Mouse (Mus musculus): ENCODE data around the gene A2m. TPM values are rescaled to one million over a fixed set of nuclear protein-coding genes. Genes with fewer than 3 reads are reported as not detected.

The A2m gene
- polyA plus RNA-seq (2011; ENCODE audit: insufficient read length, low read depth, missing spikeins), result 1.1 TPM in 1 of 2 replicates, not detected in the other

- H3K4me3 ChIP-seq (ENCODE audit: insufficient read depth, low read length), result no peak within 1 kb of the TSS
- TF ChIP-seq POLR2A (IDR thresholded peaks at IDR 0.05; ENCODE audit: low read depth, low read length) (no peak), CTCF (IDR thresholded peaks at IDR 0.05; ENCODE audit: borderline replicate concordance, insufficient read depth, low read length) (no peak)
- no peak within 1 kb of the TSS for H3K27ac ChIP-seq (ENCODE audit: insufficient read depth, low read length)
- no peaks in the 10 kb centered on the region for H3K4me1 ChIP-seq (ENCODE audit: control insufficient read depth, insufficient read depth, low read length)
Measured at GRCm38 (mm10) chr6:121635076-121635475, at the start of gene A2m. TSS of gene A2m (plus strand) at chr6:121635376.

- Histone ChIP-seq H3K27ac (ENCODE audit: insufficient read depth, low read length) (no peak overlapping the region), H3K4me1 (ENCODE audit: control insufficient read depth, insufficient read depth, low read length) (no peaks in the 10 kb centered on the region), H3K4me3 (ENCODE audit: insufficient read depth, low read length) (no peak overlapping the region)
- no peak for TF ChIP-seq POLR2A (IDR thresholded peaks at IDR 0.05; ENCODE audit: low read depth, low read length)
- TF ChIP-seq CTCF (IDR thresholded peaks at IDR 0.05; ENCODE audit: borderline replicate concordance, insufficient read depth, low read length), result no peak
Measured at GRCm38 (mm10) chr6:121590131-121590530, 45.0 kb upstream of the A2m start.

GRCm38 (mm10) chr6:121600927-121601326 lies 34.2 kb upstream of the A2m start:
- TF ChIP-seq CTCF (IDR thresholded peaks at IDR 0.05; ENCODE audit: borderline replicate concordance, insufficient read depth, low read length) (no peak), POLR2A (IDR thresholded peaks at IDR 0.05; ENCODE audit: low read depth, low read length) (no peak)

GRCm38 (mm10) chr6:121607861-121608260 lies 27.3 kb upstream of the A2m start:
- no peak for TF ChIP-seq CTCF (IDR thresholded peaks at IDR 0.05; ENCODE audit: borderline replicate concordance, insufficient read depth, low read length)
- Histone ChIP-seq H3K4me1 (ENCODE audit: control insufficient read depth, insufficient read depth, low read length) (no peaks in the 10 kb centered on the region), H3K4me3 (ENCODE audit: insufficient read depth, low read length) (no peak overlapping the region), H3K27ac (ENCODE audit: insufficient read depth, low read length) (no peak overlapping the region)

More at GRCm38 (mm10) chr6:121600927-121601326, 34.2 kb upstream of the A2m start:
- Histone ChIP-seq H3K4me3 (ENCODE audit: insufficient read depth, low read length) (no peak overlapping the region), H3K27ac (ENCODE audit: insufficient read depth, low read length) (no peak overlapping the region), H3K4me1 (ENCODE audit: control insufficient read depth, insufficient read depth, low read length) (no peaks in the 10 kb centered on the region)

- H3K27ac ChIP-seq (ENCODE audit: insufficient read depth, low read length), result no peak overlapping the region
Measured at GRCm38 (mm10) chr6:121611796-121612195, 23.4 kb upstream of the A2m start.

GRCm38 (mm10) chr6:121617476-121617875 lies 17.7 kb upstream of the A2m start:
- Histone ChIP-seq H3K4me1 (ENCODE audit: control insufficient read depth, insufficient read depth, low read length) (no peaks in the 10 kb centered on the region), H3K27ac (ENCODE audit: insufficient read depth, low read length) (no peak overlapping the region)

More at GRCm38 (mm10) chr6:121611796-121612195, 23.4 kb upstream of the A2m start:
- H3K4me1 ChIP-seq (ENCODE audit: control insufficient read depth, insufficient read depth, low read length), result no peaks in the 10 kb centered on the region
- no peak overlapping the region for H3K4me3 ChIP-seq (ENCODE audit: insufficient read depth, low read length)
- no peak for TF ChIP-seq CTCF (IDR thresholded peaks at IDR 0.05; ENCODE audit: borderline replicate concordance, insufficient read depth, low read length)
- no peak for TF ChIP-seq POLR2A (IDR thresholded peaks at IDR 0.05; ENCODE audit: low read depth, low read length)

GRCm38 (mm10) chr6:121622525-121622924 lies 12.7 kb upstream of the A2m start:
- Histone ChIP-seq H3K4me1 (ENCODE audit: control insufficient read depth, insufficient read depth, low read length) (no peaks in the 10 kb centered on the region), H3K27ac (ENCODE audit: insufficient read depth, low read length) (no peak overlapping the region), H3K4me3 (ENCODE audit: insufficient read depth, low read length) (no peak overlapping the region)
- no peak for TF ChIP-seq POLR2A (IDR thresholded peaks at IDR 0.05; ENCODE audit: low read depth, low read length)

More at GRCm38 (mm10) chr6:121617476-121617875, 17.7 kb upstream of the A2m start:
- H3K4me3 ChIP-seq (ENCODE audit: insufficient read depth, low read length), result no peak overlapping the region
- TF ChIP-seq POLR2A (IDR thresholded peaks at IDR 0.05; ENCODE audit: low read depth, low read length) (no peak), CTCF (IDR thresholded peaks at IDR 0.05; ENCODE audit: borderline replicate concordance, insufficient read depth, low read length) (no peak)

GRCm38 (mm10) chr6:121634520-121634919 lies 656 bp upstream of the A2m start:
- no peak for TF ChIP-seq CTCF (IDR thresholded peaks at IDR 0.05; ENCODE audit: borderline replicate concordance, insufficient read depth, low read length)
- H3K4me1 ChIP-seq (ENCODE audit: control insufficient read depth, insufficient read depth, low read length), result no peaks in the 10 kb centered on the region
- no peak overlapping the region for H3K4me3 ChIP-seq (ENCODE audit: insufficient read depth, low read length)

GRCm38 (mm10) chr6:121635878-121636371 lies 749 bp downstream of the A2m start:
- Histone ChIP-seq H3K27ac (ENCODE audit: insufficient read depth, low read length) (no peak overlapping the region), H3K4me1 (ENCODE audit: control insufficient read depth, insufficient read depth, low read length) (no peaks in the 10 kb centered on the region), H3K4me3 (ENCODE audit: insufficient read depth, low read length) (no peak overlapping the region)
- TF ChIP-seq POLR2A (IDR thresholded peaks at IDR 0.05; ENCODE audit: low read depth, low read length), result no peak
- TF ChIP-seq CTCF (IDR thresholded peaks at IDR 0.05; ENCODE audit: borderline replicate concordance, insufficient read depth, low read length), result no peak

More at GRCm38 (mm10) chr6:121634520-121634919, 656 bp upstream of the A2m start:
- no peak overlapping the region for H3K27ac ChIP-seq (ENCODE audit: insufficient read depth, low read length)

- no peak for TF ChIP-seq POLR2A (IDR thresholded peaks at IDR 0.05; ENCODE audit: low read depth, low read length)
- no peak for TF ChIP-seq CTCF (IDR thresholded peaks at IDR 0.05; ENCODE audit: borderline replicate concordance, insufficient read depth, low read length)
- Histone ChIP-seq H3K27ac (ENCODE audit: insufficient read depth, low read length) (no peak overlapping the region), H3K4me1 (ENCODE audit: control insufficient read depth, insufficient read depth, low read length) (no peaks in the 10 kb centered on the region), H3K4me3 (ENCODE audit: insufficient read depth, low read length) (no peak overlapping the region)
Measured at GRCm38 (mm10) chr6:121648499-121648898, 13.3 kb downstream of the A2m start.

Other genes starting within 250 kb of the A2m start
- gene Iqsec3, start 161.7 kb upstream of the A2m start, polyA plus RNA-seq (2011; ENCODE audit: insufficient read length, low read depth, missing spikeins), result not detected in 2 replicates
- gene Gm7298, start 97.6 kb downstream of the A2m start, polyA plus RNA-seq (2011; ENCODE audit: insufficient read length, low read depth, missing spikeins), result not detected in 2 replicates
- gene Mug1, start 203.2 kb downstream of the A2m start, polyA plus RNA-seq (2011; ENCODE audit: insufficient read length, low read depth, missing spikeins), result not detected in 2 replicates